Mouse (Mus musculus) C2C12 (cell line): Measurements from ENCODE around the gene Mrgprh. TPM values are rescaled to one million over a fixed set of nuclear protein-coding genes. Genes with fewer than 3 reads are reported as not detected.

Source experiments
- H3K27me3 ChIP-seq: one replicate; pipeline ENCODE4 v1.6.1; 2011; ENCODE audit not compliant: control insufficient read depth, insufficient read depth, insufficient read length
- H3K36me3 ChIP-seq: one replicate; pipeline ENCODE4 v1.6.1; 2011; ENCODE audit not compliant: control insufficient read depth, insufficient read depth
- H3K4me3 ChIP-seq: one replicate; pipeline ENCODE4 v1.5.1; 2011; ENCODE audit warnings: mild to moderate bottlenecking, control low read depth; ENCODE audit not compliant: poor library complexity, insufficient read depth, severe bottlenecking
- H3K79me2 ChIP-seq: one replicate; pipeline ENCODE4 v1.6.1; 2011; ENCODE audit not compliant: control insufficient read depth, insufficient read depth
- H3K79me3 ChIP-seq: one replicate; pipeline ENCODE4 v1.6.1; 2011; ENCODE audit warnings: low read depth, control low read depth
- H3ac ChIP-seq: one replicate; pipeline ENCODE3; 2011; ENCODE audit warnings: low read depth; ENCODE audit not compliant: control insufficient read depth, insufficient read length
- CEBPB ChIP-seq: IDR thresholded peaks from one replicate; pipeline ENCODE4 v1.6.1; 2011; ENCODE audit warnings: low read depth, mild to moderate bottlenecking, control low read depth, moderate library complexity
- CTCF ChIP-seq: IDR thresholded peaks from one replicate; pipeline ENCODE4 v1.5.1; 2011; ENCODE audit not compliant: control insufficient read depth, insufficient read depth, insufficient read length
- FOSL1 ChIP-seq: IDR thresholded peaks from one replicate; pipeline ENCODE4 v1.8.0; 2011; ENCODE audit warnings: mild to moderate bottlenecking, low read length; ENCODE audit not compliant: poor library complexity, insufficient read depth, severe bottlenecking
- MAX ChIP-seq: IDR thresholded peaks from one replicate; pipeline ENCODE4 v1.6.1; 2011; ENCODE audit warnings: mild to moderate bottlenecking, control low read depth
- MYOD1 ChIP-seq: IDR thresholded peaks from one replicate; pipeline ENCODE4 v1.6.1; 2011; ENCODE audit warnings: low read depth; ENCODE audit not compliant: control insufficient read depth, insufficient read length
- MYOG ChIP-seq: IDR thresholded peaks from one replicate; pipeline ENCODE4 v1.6.1; 2011; ENCODE audit not compliant: control insufficient read depth, insufficient read length; ENCODE audit errors: extremely low read depth
- USF1 ChIP-seq: IDR thresholded peaks from one replicate; pipeline ENCODE4 v1.6.1; 2011; ENCODE audit warnings: low read depth, mild to moderate bottlenecking, control low read depth, moderate library complexity
- polyA plus RNA-seq: library from polyadenylated mRNA; unstranded; fragments of >200 nt; fragmentation: generic; extraction: Trizol; gene quantifications from one replicate; pipeline ENCODE4 v1.2.1, GENCODE M21; 2012; ENCODE audit warnings: missing spikeins

Mrgprh gene
- polyA plus RNA-seq, 1 experiment, result not detected

DNA sequence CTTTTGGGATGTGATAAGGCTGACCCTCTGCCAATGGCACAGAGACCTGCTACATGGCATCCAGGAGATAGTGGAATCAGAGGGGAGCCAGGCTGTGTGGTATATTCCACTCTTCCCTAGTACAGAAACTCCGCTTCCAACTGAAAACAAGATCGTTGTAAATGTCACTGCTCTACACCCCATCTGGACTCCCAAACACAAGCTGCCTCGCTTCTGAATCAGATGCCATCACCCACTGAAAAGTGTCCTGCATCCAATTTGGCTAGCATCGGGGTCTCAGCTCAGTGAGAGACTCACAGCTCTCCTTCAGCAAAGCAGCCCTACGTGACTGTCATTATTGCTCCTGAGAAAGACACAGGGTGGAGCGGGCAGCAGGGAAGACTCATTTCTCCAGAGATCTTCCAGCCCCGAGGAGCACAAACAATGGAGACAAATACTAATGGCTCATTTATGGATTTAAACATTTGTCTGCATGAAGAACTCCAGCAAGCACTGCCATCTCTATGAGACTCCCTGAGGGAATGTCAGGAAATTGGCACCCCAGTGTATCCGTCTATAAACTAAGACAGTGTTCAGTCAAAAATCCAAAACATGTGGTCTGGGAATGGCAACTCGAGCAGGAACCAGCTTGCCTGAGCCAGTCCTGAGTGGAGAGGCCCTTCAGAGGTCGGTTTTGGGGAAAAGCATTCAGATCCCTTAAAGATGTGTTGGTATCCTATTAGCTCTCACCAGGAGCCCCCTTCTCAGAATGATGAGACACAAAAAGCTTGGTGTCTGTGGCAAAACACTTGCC is 36.2 kb upstream of the Mrgprh start:
- Histone ChIP-seq H3ac (no peak overlapping the region), H3K79me2 (no peaks in the 10 kb centered on the region), H3K4me3 (no peak overlapping the region), H3K27me3 (peaks cover 11% of the 10 kb centered on the region), H3K36me3 (no peaks in the 10 kb centered on the region), H3K79me3 (no peaks in the 10 kb centered on the region)
- TF ChIP-seq CEBPB (no peak), MYOD1 (no peak), CTCF (no peak), MYOG (no peak), FOSL1 (no peak)

DNA sequence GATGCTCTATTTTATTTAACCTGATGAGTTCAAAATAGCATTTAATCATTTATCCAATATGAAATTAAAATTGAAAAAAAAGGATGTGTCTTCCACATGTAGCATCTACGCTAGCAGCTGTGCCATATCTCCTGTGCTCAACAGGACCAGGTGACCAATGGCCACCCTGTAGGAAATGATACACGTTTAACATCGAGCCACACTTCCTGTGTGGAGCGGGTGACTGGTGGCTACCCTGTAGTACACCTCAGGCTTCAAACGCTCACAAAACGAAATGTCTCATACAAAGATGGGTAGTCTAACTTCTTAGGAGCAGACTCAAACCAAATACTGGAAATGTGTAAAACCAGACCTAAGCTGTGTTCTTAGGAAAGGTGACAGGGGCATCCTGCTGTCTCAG is 32.0 kb upstream of the Mrgprh start:
- Histone ChIP-seq H3K4me3 (no peak overlapping the region), H3ac (no peak overlapping the region), H3K79me2 (no peaks in the 10 kb centered on the region), H3K36me3 (no peaks in the 10 kb centered on the region), H3K79me3 (no peaks in the 10 kb centered on the region), H3K27me3 (peaks cover 14% of the 10 kb centered on the region)
- TF ChIP-seq MYOD1 (no peak), FOSL1 (no peak), MAX (no peak), CEBPB (no peak), CTCF (no peak), MYOG (no peak), USF1 (no peak)

DNA sequence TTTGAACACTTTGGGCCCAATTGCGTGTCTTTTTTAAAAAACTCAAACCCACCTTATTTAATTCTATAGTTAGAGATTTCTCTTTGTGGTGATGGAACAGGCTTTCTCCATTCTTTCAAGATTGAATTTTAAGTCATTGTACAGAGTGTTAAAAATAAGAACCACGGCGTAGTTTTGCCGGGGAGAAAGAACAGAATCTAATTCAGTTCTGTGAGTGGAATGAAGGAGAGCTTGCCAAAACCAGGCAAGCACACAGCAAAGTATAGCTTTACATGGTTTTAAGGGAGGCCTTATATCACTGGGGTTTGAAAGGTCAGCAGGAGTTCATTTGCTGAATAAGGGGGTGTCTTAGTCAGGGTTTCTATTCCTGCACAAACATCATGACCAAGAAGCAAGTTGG is 31.3 kb upstream of the Mrgprh start:
- TF ChIP-seq USF1 (no peak), CTCF (no peak), MAX (no peak), MYOD1 (no peak), MYOG (no peak), CEBPB (no peak), FOSL1 (no peak)
- Histone ChIP-seq H3K36me3 (no peaks in the 10 kb centered on the region), H3K79me2 (no peaks in the 10 kb centered on the region), H3K79me3 (no peaks in the 10 kb centered on the region), H3K27me3 (peaks cover 11% of the 10 kb centered on the region), H3ac (no peak overlapping the region), H3K4me3 (no peak overlapping the region)

DNA sequence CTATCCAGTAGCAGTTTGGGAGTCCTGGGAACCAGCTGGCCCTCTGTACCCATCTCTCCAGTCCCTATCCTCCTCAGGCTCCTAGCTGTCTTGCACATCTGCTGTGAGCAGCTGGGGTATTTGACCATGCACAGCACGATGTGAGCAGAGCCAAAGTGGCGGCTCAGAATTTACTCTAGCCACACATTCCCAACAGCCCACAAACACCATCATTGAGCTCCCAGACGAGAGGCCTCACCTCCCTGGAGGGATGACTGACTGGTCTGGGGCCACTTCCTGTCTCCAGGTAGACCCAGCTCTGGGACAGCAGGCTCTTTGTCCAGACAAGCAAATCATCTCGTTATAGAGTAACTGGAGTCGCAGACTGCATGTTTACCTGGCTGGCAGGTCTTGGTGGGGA is 30.0 kb upstream of the Mrgprh start:
- Histone ChIP-seq H3K36me3 (no peaks in the 10 kb centered on the region), H3K4me3 (no peak overlapping the region), H3K79me3 (no peaks in the 10 kb centered on the region), H3K79me2 (no peaks in the 10 kb centered on the region), H3K27me3 (peaks cover 12% of the 10 kb centered on the region), H3ac (no peak overlapping the region)
- no peak for TF ChIP-seq MYOD1

DNA sequence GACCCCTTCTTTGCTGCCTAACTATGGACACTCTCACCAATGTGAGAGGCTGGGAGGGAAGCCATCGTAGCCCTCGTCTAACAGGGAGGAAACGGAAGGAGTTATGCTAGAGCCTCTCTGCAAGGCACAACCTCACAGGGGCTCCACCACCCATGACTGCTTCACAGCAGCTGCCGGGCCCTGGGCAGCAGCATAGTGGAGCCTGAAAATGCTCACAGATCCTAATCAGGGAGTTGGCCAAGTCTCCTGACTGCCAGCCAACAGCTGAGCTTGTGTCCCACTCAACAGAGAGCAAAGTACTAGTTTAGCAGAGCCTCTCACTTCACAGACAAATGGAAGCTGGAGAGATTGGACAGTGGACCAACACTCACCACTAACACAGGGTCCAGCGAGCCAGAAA is 29.4 kb upstream of the Mrgprh start:
- H3K79me2 ChIP-seq, result no peaks in the 10 kb centered on the region
- no peaks in the 10 kb centered on the region for H3K36me3 ChIP-seq
- no peak for TF ChIP-seq CEBPB
- no peak for TF ChIP-seq CTCF
- TF ChIP-seq FOSL1, result no peak
- no peak for TF ChIP-seq USF1
- no peak for TF ChIP-seq MYOD1
- TF ChIP-seq MYOG, result no peak
- TF ChIP-seq MAX, result no peak
- no peaks in the 10 kb centered on the region for H3K79me3 ChIP-seq
- H3K27me3 ChIP-seq, result peaks cover 16% of the 10 kb centered on the region
- no peak overlapping the region for H3K4me3 ChIP-seq
- H3ac ChIP-seq, result no peak overlapping the region

DNA sequence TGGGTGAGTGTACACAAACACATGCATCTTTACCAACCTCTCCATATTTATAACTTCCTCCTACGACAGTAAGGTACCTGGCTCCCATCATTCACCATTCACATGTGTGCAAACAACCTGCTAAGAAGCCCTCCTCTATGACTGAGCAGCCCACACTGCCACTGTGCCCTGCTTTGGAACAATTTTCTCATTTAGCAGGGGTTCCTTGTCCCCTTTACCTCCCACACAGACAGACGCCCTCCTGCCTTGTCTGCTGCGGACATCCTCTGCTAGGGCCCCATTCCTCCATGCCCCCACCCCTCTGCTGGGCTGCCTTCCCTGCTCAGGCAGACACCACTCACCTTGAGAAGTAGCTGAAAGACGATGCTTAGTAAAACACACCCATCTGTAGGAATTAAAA is 28.1 kb upstream of the Mrgprh start:
- no peak overlapping the region for H3ac ChIP-seq
- no peak for TF ChIP-seq CTCF
- TF ChIP-seq USF1, result no peak
- no peak for TF ChIP-seq MAX
- H3K36me3 ChIP-seq, result no peaks in the 10 kb centered on the region
- peaks cover 17% of the 10 kb centered on the region for H3K27me3 ChIP-seq
- H3K4me3 ChIP-seq, result no peak overlapping the region
- no peaks in the 10 kb centered on the region for H3K79me2 ChIP-seq
- H3K79me3 ChIP-seq, result no peaks in the 10 kb centered on the region
